Mouse (Mus musculus): ENCODE results near the gene Pou5f2. TPM values are rescaled to one million over a fixed set of nuclear protein-coding genes. Genes with fewer than 3 reads are reported as not detected.

Pou5f2 gene
- 1 to 10 TPM; 1.3 to 1.9 TPM for total RNA-seq (2021)
- long read RNA-seq, experiment 1, partial matches to known transcripts: 0 of 2 reads
- long read RNA-seq, experiment 1, other reads (novel, unspliced or antisense): 0 of 2 reads
- long read RNA-seq, experiment 2: 0 reads

GRCm38 (mm10) chr13:78024683-78025294, at the start of gene Pou5f2:
Gene Pou5f2, plus strand, starts transcription at chr13:78024902.
- TF ChIP-seq CTCF (conservative IDR thresholded peaks at IDR 0.05): peak; percentile 53
- Histone ChIP-seq H3K27ac (no peak within 1 kb of the TSS), H3K4me3 (no peak within 1 kb of the TSS)
- no peak for DNase-seq (ENCODE audit: low spot score in 2 of 2)

- DNase-seq (ENCODE audit: low spot score in 2 of 2): no peak
- Histone ChIP-seq H3K4me3 (no peak overlapping the region), H3K27ac (no peak overlapping the region)
- no peak for TF ChIP-seq CTCF (conservative IDR thresholded peaks at IDR 0.05)
Observed at GRCm38 (mm10) chr13:77976248-77976647, 48.5 kb upstream of the Pou5f2 start.

DNA sequence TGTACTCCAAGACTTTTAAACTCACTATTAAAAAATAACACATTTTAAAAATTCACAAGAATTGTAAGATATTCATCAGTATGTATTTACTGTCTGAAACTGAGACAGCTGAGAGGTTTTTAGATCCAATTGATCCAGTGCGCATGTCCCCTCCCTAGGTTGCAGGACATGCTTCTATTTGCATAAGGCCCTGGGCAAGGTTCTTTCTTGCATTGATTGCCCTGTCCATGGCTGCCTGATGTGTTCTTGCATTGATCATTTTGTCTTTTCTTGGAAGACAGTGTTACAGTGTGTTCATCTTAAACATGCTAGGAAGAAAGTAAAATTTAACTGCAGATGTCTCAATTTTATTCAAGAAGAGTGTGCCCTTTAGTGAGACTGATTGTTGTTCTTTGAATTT, 47.6 kb upstream of the Pou5f2 start:
- H3K4me3 ChIP-seq: no peak overlapping the region
- H3K27ac ChIP-seq: no peak overlapping the region
- DNase-seq (ENCODE audit: low spot score in 2 of 2): no peak
- no peak for TF ChIP-seq CTCF (conservative IDR thresholded peaks at IDR 0.05)

- TF ChIP-seq CTCF (conservative IDR thresholded peaks at IDR 0.05): peak; percentile 88
- peak overlapping the region; percentile 17; the same call in 1 of the 2 replicates for H3K4me3 ChIP-seq
- H3K27ac ChIP-seq: peak overlapping the region; percentile 44; the same call in 1 of the 2 replicates
- peak; percentile 59 to 63 for DNase-seq (ENCODE audit: low spot score in 2 of 2)
Observed at GRCm38 (mm10) chr13:77982105-77982851, 42.4 kb upstream of the Pou5f2 start.

- H3K4me3 ChIP-seq: peak overlapping the region; percentile 17; the same call in 1 of the 2 replicates
- no peak; the same call in 1 of the 2 replicates for TF ChIP-seq CTCF (conservative IDR thresholded peaks at IDR 0.05)
- H3K27ac ChIP-seq: peak overlapping the region; percentile 44; the same call in 1 of the 2 replicates
- no peak for DNase-seq (ENCODE audit: low spot score in 2 of 2)
Observed at GRCm38 (mm10) chr13:77982852-77983202, 41.9 kb upstream of the Pou5f2 start.

DNA sequence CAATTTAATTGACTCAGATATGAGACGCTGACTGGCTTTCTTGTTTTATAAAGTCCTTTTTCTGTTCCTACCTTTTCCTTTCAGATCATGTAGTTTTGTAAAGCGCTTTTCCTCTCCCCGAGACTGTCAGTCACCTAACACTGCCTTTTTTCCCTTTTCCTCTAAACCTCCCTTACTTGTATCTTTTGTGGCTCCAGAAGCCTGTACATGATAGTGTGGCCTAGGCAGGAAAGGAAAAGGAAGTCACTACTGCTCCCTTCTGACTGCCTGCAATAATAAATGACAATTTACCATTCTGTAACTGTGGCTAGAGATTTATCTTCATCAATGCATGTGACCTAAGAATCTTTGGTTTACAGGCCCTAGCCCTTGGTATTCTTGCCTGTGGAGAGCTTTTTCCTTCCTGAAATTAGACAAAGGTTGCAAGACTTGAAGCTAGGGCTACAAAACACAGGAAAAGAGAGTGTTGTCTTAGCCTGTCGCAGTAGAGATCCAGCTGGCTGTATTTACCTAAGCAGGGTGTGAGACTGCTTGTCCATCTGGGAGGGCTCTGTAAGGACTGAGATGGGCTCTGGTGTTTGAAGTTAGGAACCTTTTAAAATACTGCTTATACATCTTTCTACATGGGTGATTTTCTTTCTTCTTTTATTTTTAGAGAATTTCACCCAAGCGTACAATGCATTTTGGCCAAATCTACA, 33.4 kb upstream of the Pou5f2 start:
- no peak overlapping the region for H3K4me3 ChIP-seq
- DNase-seq (ENCODE audit: low spot score in 2 of 2): no peak
- no peak overlapping the region for H3K27ac ChIP-seq
- TF ChIP-seq CTCF (conservative IDR thresholded peaks at IDR 0.05): no peak

- H3K4me3 ChIP-seq: no peak overlapping the region
- DNase-seq (ENCODE audit: low spot score in 2 of 2): no peak
- TF ChIP-seq CTCF (conservative IDR thresholded peaks at IDR 0.05): no peak
- H3K27ac ChIP-seq: no peak overlapping the region
Observed at GRCm38 (mm10) chr13:78004649-78005048, 20.1 kb upstream of the Pou5f2 start.

- no peak for TF ChIP-seq CTCF (conservative IDR thresholded peaks at IDR 0.05)
- DNase-seq (ENCODE audit: low spot score in 2 of 2): no peak
- Histone ChIP-seq H3K27ac (no peak overlapping the region), H3K4me3 (no peak overlapping the region)
Observed at GRCm38 (mm10) chr13:78005344-78005743, 19.4 kb upstream of the Pou5f2 start.

DNA sequence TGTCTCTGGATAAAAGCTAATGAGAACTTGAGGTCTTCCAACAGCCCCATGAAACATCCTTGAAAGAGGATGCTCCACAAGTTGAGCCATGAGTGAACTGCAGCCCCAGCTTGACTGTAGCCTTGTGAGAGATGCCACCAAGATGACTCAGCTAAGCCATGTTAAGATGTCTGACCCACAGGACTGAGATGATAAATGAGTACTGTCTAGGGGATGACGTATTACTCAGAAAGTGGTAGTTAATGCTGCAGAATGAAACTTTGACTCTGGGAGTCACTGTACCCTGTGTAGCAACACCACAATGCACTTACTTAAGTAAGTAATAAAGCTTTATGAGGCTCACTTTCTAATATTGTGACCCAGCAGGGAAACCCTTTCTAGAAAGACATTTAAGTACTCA, 14.5 kb upstream of the Pou5f2 start:
- no peak overlapping the region for H3K4me3 ChIP-seq
- no peak overlapping the region for H3K27ac ChIP-seq
- TF ChIP-seq CTCF (conservative IDR thresholded peaks at IDR 0.05): no peak
- DNase-seq (ENCODE audit: low spot score in 2 of 2): no peak

GRCm38 (mm10) chr13:78032821-78033220, 8.1 kb downstream of the Pou5f2 start:
- no peak overlapping the region for H3K27ac ChIP-seq
- H3K4me3 ChIP-seq: no peak overlapping the region
- DNase-seq (ENCODE audit: low spot score in 2 of 2): no peak
- TF ChIP-seq CTCF (conservative IDR thresholded peaks at IDR 0.05): no peak

GRCm38 (mm10) chr13:78037203-78037602, 12.5 kb downstream of the Pou5f2 start:
- peak in 1 of 2 experiments; percentile 16 for DNase-seq (ENCODE audit: low spot score in 2 of 2)
- no peak for TF ChIP-seq CTCF (conservative IDR thresholded peaks at IDR 0.05)
- no peak overlapping the region for H3K4me3 ChIP-seq
- H3K27ac ChIP-seq: no peak overlapping the region

- DNase-seq (ENCODE audit: low spot score in 2 of 2): no peak
- TF ChIP-seq CTCF (conservative IDR thresholded peaks at IDR 0.05): no peak
- Histone ChIP-seq H3K27ac (no peak overlapping the region), H3K4me3 (no peak overlapping the region)
Observed at GRCm38 (mm10) chr13:78043203-78043602, 18.5 kb downstream of the Pou5f2 start.

DNA sequence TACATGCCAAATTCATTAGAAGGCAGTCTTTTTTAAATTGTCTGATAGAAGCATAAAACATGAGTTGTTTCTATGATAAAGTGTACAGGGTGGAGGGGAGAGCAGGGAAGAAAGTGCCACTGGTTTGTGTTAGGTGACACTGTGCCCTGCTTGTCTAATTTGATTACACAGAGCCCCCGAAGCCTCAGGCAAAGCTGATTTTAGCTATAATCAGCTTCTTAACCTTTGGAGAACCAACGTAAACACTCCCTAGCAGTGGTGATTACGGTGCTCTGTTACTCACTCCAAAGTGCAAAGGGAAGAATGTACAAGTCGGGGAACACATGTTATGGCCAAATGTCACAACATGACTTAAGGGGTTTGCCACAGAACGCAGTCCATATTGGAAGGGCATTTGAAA, 20.4 kb downstream of the Pou5f2 start:
- Histone ChIP-seq H3K27ac (no peak overlapping the region), H3K4me3 (no peak overlapping the region)
- TF ChIP-seq CTCF (conservative IDR thresholded peaks at IDR 0.05): no peak
- DNase-seq (ENCODE audit: low spot score in 2 of 2): no peak

Other genes with a start within 250 kb of the Pou5f2 start
- 10 to 100 TPM; 89.4 to 98.1 TPM for gene Nr2f1, start 174.9 kb downstream of the Pou5f2 start, total RNA-seq (2021)